Mouse (Mus musculus): ENCODE measurements around the gene Tdrd12.

- no peak for TF ChIP-seq CTCF (IDR thresholded peaks at IDR 0.05; ENCODE audit: low read depth, low read length)
- no peak for TF ChIP-seq GATA1 (IDR thresholded peaks at IDR 0.05; ENCODE audit: borderline replicate concordance, low read length)
- TF ChIP-seq POLR2AphosphoS5 (IDR thresholded peaks at IDR 0.05; ENCODE audit: insufficient replicate concordance, low read depth, low read length), result no peak
- no peak for TF ChIP-seq GATA2 (IDR thresholded peaks at IDR 0.05; ENCODE audit: borderline replicate concordance, low read depth, low read length)
Measured at GRCm38 (mm10) chr7:35448867-35449266, 88.7 kb downstream of the Tdrd12 start.
